Mouse (Mus musculus) layer of hippocampus, adult 2 months (tissue): ENCODE measurements around the gene Spata33. TPM values are rescaled to one million over a fixed set of nuclear protein-coding genes. Genes with fewer than 3 reads are reported as not detected.
"Not testable (repeated sequence)": the region's sequence is repeated elsewhere in the genome, so short reads cannot be mapped to it uniquely, and the experiment has no call there.

Source experiments
- DNase-seq, 2 experiments: peaks; one replicate each; pipeline ENCODE4 v3.0.0; 2022; ENCODE audit warnings: low spot score in 2 of 2
- H3K27ac ChIP-seq: fragments of 200-600 bp; 2 replicates; pipeline ENCODE4 v1.8.1; 2022
- H3K4me3 ChIP-seq: fragments of 200-600 bp; 2 replicates; pipeline ENCODE4 v1.8.1; 2022; ENCODE audit warnings: mild to moderate bottlenecking
- CTCF ChIP-seq: fragments of 200-600 bp; conservative IDR thresholded peaks from 2 replicates; pipeline ENCODE4 v1.8.1; 2022; ENCODE audit warnings: antibody characterized with exemption, mild to moderate bottlenecking, moderate library complexity
- long read RNA-seq, 2 experiments: library from polyadenylated mRNA; stranded (forward); transcript quantifications; one replicate each; pipeline ENCODE4 v2.0.0; 2021; ENCODE audit warnings: borderline mapping rate in 2 of 2
- total RNA-seq, 2 experiments: library from RNA; stranded (reverse); gene quantifications; 2 replicates each; pipeline ENCODE4 v1.2.3; 2021

Spata33 gene
- 1 to 10 TPM; 6.5 to 7.1 TPM for total RNA-seq
- long read RNA-seq, experiment 1, full-length matches to known transcripts, result 4 of 4 reads
- long read RNA-seq, experiment 1, partial matches to known transcripts, result 0 of 4 reads
- long read RNA-seq, experiment 1, other reads (novel, unspliced or antisense), result 0 of 4 reads
- long read RNA-seq, experiment 2, partial matches to known transcripts, result 1 of 5 reads
- long read RNA-seq, experiment 2, other reads (novel, unspliced or antisense), result 1 of 5 reads

GRCm38 (mm10) chr8:123212321-123213117 lies at the start of gene Spata33, which contains the start of gene Chmp1a:
Gene Spata33, plus strand, starts transcription at chr8:123212832.
Gene Chmp1a, minus strand, starts transcription at chr8:123212763.
- peak within 1 kb of the TSS; percentile 84 for H3K4me3 ChIP-seq
- peak; percentile 80 to 83 for DNase-seq
- TF ChIP-seq CTCF, result peak; percentile 86
- H3K27ac ChIP-seq, result peak within 1 kb of the TSS; percentile 91

- no peak overlapping the region for H3K27ac ChIP-seq
- no peak overlapping the region for H3K4me3 ChIP-seq
- no peak for TF ChIP-seq CTCF
- DNase-seq, result no peak
Observed at GRCm38 (mm10) chr8:123181391-123181790, 31.2 kb upstream of the Spata33 start.

GRCm38 (mm10) chr8:123185566-123186409 lies 26.8 kb upstream of the Spata33 start, which contains the start of gene Dpep1:
Gene Dpep1, plus strand, starts transcription at chr8:123186242.
- no peak for TF ChIP-seq CTCF
- H3K4me3 ChIP-seq, result no peak within 1 kb of the TSS
- no peak within 1 kb of the TSS for H3K27ac ChIP-seq
- no peak for DNase-seq

GRCm38 (mm10) chr8:123188006-123188405 lies 24.6 kb upstream of the Spata33 start:
- DNase-seq, result no peak
- Histone ChIP-seq H3K27ac (no peak overlapping the region), H3K4me3 (no peak overlapping the region)
- TF ChIP-seq CTCF, result no peak

GRCm38 (mm10) chr8:123188841-123189240 lies 23.8 kb upstream of the Spata33 start:
- Histone ChIP-seq H3K4me3 (no peak overlapping the region), H3K27ac (no peak overlapping the region)
- TF ChIP-seq CTCF, result no peak
- DNase-seq, result no peak

GRCm38 (mm10) chr8:123190678-123191077 lies 22.0 kb upstream of the Spata33 start:
- no peak overlapping the region for H3K4me3 ChIP-seq
- peak; percentile 77 for TF ChIP-seq CTCF
- DNase-seq, result peak; percentile 81 to 82
- H3K27ac ChIP-seq, result peak overlapping the region; percentile 80

- Histone ChIP-seq H3K27ac (no peak overlapping the region), H3K4me3 (no peak overlapping the region)
- no peak for TF ChIP-seq CTCF
Observed at GRCm38 (mm10) chr8:123191908-123192307, 20.7 kb upstream of the Spata33 start.

GRCm38 (mm10) chr8:123193771-123194170 lies 18.9 kb upstream of the Spata33 start:
- no peak for DNase-seq
- no peak for TF ChIP-seq CTCF
- no peak overlapping the region for H3K4me3 ChIP-seq
- no peak overlapping the region for H3K27ac ChIP-seq

More at GRCm38 (mm10) chr8:123191908-123192307, 20.7 kb upstream of the Spata33 start:
- no peak for DNase-seq

- not testable (repeated sequence) for H3K4me3 ChIP-seq, DNase-seq, H3K27ac ChIP-seq
Observed at GRCm38 (mm10) chr8:123197016-123197415, 15.6 kb upstream of the Spata33 start.

GRCm38 (mm10) chr8:123199864-123200263 lies 12.8 kb upstream of the Spata33 start:
- H3K27ac ChIP-seq, result no peak overlapping the region
- TF ChIP-seq CTCF, result no peak
- no peak overlapping the region for H3K4me3 ChIP-seq
- no peak for DNase-seq

- peak; percentile 65 to 89 for DNase-seq
- TF ChIP-seq CTCF, result peak; percentile 97
- H3K27ac ChIP-seq, result no peak overlapping the region
- H3K4me3 ChIP-seq, result no peak overlapping the region
Observed at GRCm38 (mm10) chr8:123202288-123202687, 10.3 kb upstream of the Spata33 start.

GRCm38 (mm10) chr8:123203571-123203970 lies 9.1 kb upstream of the Spata33 start:
- Histone ChIP-seq H3K27ac (no peak overlapping the region), H3K4me3 (no peak overlapping the region)
- no peak for DNase-seq
- no peak for TF ChIP-seq CTCF

GRCm38 (mm10) chr8:123211876-123212275 lies 756 bp upstream of the Spata33 start:
- DNase-seq, result no peak
- TF ChIP-seq CTCF, result no peak
- peak overlapping the region; percentile 91 for H3K27ac ChIP-seq
- H3K4me3 ChIP-seq, result peak overlapping the region; percentile 84
